Mouse (Mus musculus): ENCODE results near the gene C130050O18Rik. TPM values are rescaled to one million over a fixed set of nuclear protein-coding genes. Genes with fewer than 3 reads are reported as not detected.

C130050O18Rik gene
- polyA plus RNA-seq, 1 experiment = 0.25 TPM

DNA sequence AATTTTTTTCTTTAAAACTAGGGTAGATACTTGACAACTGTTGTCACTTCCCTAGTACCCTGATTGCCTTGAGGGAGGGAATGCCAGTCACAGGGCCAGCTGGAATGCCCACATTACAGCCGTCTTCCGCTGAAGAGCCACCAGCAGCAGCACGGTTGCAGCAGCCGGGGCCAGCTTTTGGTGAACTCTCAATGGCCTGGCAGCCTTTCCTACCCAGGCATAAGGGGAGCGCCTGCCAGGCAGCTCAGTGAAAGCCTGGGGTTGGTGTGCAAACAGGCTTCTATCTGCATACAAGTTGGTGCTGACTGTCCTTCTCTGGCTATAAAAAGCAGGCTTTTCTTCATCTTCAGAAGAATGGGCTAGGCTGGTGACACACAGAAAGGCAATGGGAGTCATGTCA, 35.4 kb downstream of the C130050O18Rik start:
- TF ChIP-seq POLR2A (IDR thresholded peaks at IDR 0.05; ENCODE audit: insufficient read length, low read depth) (no peak), CEBPB (IDR thresholded peaks at IDR 0.05; ENCODE audit: insufficient read depth, poor library complexity, severe bottlenecking) (no peak), USF1 (IDR thresholded peaks at IDR 0.05; ENCODE audit: low read depth) (no peak), MYOD1 (IDR thresholded peaks at IDR 0.05; ENCODE audit: control insufficient read depth in 1 of 3, insufficient read length in 2 of 3, low read depth in 2 of 3) (no peak), MAX (IDR thresholded peaks at IDR 0.05; ENCODE audit: low read depth) (no peak), REST (IDR thresholded peaks at IDR 0.05; ENCODE audit: insufficient read depth, insufficient read length) (no peak), SRF (IDR thresholded peaks at IDR 0.05; ENCODE audit: control insufficient read depth, insufficient read length, low read depth) (no peak), TCF3 (IDR thresholded peaks at IDR 0.05; ENCODE audit: insufficient read length, low read depth) (no peak), POLR2AphosphoS2 (IDR thresholded peaks at IDR 0.05; ENCODE audit: insufficient read length, low read depth) (no peak), MYOG (IDR thresholded peaks at IDR 0.05; ENCODE audit: control insufficient read depth in 1 of 3, insufficient read depth in 1 of 3, insufficient read length in 2 of 3, low read depth in 2 of 3) (no peak), E2F4 (IDR thresholded peaks at IDR 0.05; ENCODE audit: insufficient read depth) (no peak), TCF12 (IDR thresholded peaks at IDR 0.05; ENCODE audit: insufficient read depth, poor library complexity, severe bottlenecking) (no peak)
- Histone ChIP-seq H3K4me3 (no peak overlapping the region), H3K36me3 (ENCODE audit: control insufficient read depth, insufficient read depth) (no peaks in the 10 kb centered on the region), H3K4me2 (ENCODE audit: low read depth) (no peak overlapping the region), H3K79me2 (ENCODE audit: control insufficient read depth, insufficient read depth) (no peaks in the 10 kb centered on the region), H3ac (ENCODE audit: control insufficient read depth, insufficient read length) (no peak overlapping the region), H3K27me3 (ENCODE audit: control insufficient read depth, insufficient read depth, insufficient read length) (no peaks in the 10 kb centered on the region)

DNA sequence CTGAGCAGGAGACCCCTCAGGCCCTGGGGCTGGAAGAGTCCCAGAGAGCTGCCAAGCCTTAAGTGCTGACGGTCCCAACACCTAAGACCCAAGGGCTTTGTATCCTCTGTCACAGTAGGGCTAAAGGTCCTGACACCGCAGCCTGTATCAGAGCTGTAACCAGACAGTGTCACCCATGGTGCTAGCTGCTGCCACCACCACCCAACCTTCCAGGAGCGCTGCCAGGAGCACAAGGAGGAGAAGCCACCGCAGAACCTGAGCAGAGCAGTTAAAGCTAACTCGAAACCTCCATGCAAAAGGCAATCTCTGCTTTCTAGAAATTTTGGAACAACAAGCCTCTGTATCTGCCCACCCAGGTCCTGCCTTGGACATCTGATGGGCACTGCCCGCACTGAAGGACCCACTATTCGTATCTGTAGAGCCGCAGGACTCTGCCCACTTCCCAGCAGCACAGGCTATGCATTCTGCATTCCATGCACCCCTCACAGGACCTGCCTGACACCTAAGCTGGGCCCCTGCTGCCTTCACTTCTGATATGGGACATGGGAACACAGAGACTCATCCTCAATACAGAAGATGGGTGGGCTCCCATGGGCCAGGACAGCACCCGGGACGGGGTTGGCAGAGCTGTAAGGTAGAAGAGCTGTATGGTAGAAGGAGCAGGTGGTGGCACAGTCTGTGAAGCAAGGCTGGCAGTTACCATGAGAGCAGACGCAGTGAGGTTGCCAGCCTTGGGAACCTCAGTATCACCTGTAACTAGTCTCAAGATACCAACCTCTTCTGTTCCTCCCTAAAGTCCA, 36.0 kb downstream of the C130050O18Rik start:
- Histone ChIP-seq H3K4me2 (ENCODE audit: low read depth) (no peak overlapping the region), H3K4me3 (no peak overlapping the region), H3K36me3 (ENCODE audit: control insufficient read depth, insufficient read depth) (no peaks in the 10 kb centered on the region), H3K27me3 (ENCODE audit: control insufficient read depth, insufficient read depth, insufficient read length) (no peaks in the 10 kb centered on the region), H3ac (ENCODE audit: control insufficient read depth, insufficient read length) (no peak overlapping the region), H3K79me2 (ENCODE audit: control insufficient read depth, insufficient read depth) (no peaks in the 10 kb centered on the region)
- TF ChIP-seq POLR2AphosphoS2 (IDR thresholded peaks at IDR 0.05; ENCODE audit: insufficient read length, low read depth) (no peak), REST (IDR thresholded peaks at IDR 0.05; ENCODE audit: insufficient read depth, insufficient read length) (no peak), MYOG (IDR thresholded peaks at IDR 0.05; ENCODE audit: control insufficient read depth in 1 of 3, insufficient read depth in 1 of 3, insufficient read length in 2 of 3, low read depth in 2 of 3) (no peak), MYOD1 (IDR thresholded peaks at IDR 0.05; ENCODE audit: control insufficient read depth in 1 of 3, insufficient read length in 2 of 3, low read depth in 2 of 3) (no peak), POLR2A (IDR thresholded peaks at IDR 0.05; ENCODE audit: insufficient read length, low read depth) (no peak), CEBPB (IDR thresholded peaks at IDR 0.05; ENCODE audit: insufficient read depth, poor library complexity, severe bottlenecking) (no peak), TCF12 (IDR thresholded peaks at IDR 0.05; ENCODE audit: insufficient read depth, poor library complexity, severe bottlenecking) (no peak), E2F4 (IDR thresholded peaks at IDR 0.05; ENCODE audit: insufficient read depth) (no peak), SRF (IDR thresholded peaks at IDR 0.05; ENCODE audit: control insufficient read depth, insufficient read length, low read depth) (no peak), TCF3 (IDR thresholded peaks at IDR 0.05; ENCODE audit: insufficient read length, low read depth) (no peak), USF1 (IDR thresholded peaks at IDR 0.05; ENCODE audit: low read depth) (no peak), MAX (IDR thresholded peaks at IDR 0.05; ENCODE audit: low read depth) (no peak)

DNA sequence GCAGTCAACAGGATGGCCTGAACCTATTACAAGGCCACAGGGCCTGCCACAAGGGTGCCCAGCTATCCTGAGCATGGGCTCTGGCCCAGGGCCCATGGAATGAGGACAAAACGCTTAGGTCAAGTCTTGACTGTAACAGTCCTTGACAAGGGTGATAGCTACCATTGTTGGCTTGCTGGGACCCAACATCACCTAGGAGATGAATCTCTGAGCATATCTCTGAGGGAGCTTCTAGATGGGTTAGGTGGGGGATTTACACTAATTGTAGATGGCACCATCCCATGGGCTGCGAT, 36.6 kb downstream of the C130050O18Rik start:
- no peak for TF ChIP-seq CEBPB (IDR thresholded peaks at IDR 0.05; ENCODE audit: insufficient read depth, poor library complexity, severe bottlenecking)
- no peaks in the 10 kb centered on the region for H3K27me3 ChIP-seq (ENCODE audit: control insufficient read depth, insufficient read depth, insufficient read length)
- H3ac ChIP-seq (ENCODE audit: control insufficient read depth, insufficient read length) = no peak overlapping the region
- no peaks in the 10 kb centered on the region for H3K79me2 ChIP-seq (ENCODE audit: control insufficient read depth, insufficient read depth)
- H3K4me2 ChIP-seq (ENCODE audit: low read depth) = no peak overlapping the region
- no peaks in the 10 kb centered on the region for H3K36me3 ChIP-seq (ENCODE audit: control insufficient read depth, insufficient read depth)
- no peak overlapping the region for H3K4me3 ChIP-seq

DNA sequence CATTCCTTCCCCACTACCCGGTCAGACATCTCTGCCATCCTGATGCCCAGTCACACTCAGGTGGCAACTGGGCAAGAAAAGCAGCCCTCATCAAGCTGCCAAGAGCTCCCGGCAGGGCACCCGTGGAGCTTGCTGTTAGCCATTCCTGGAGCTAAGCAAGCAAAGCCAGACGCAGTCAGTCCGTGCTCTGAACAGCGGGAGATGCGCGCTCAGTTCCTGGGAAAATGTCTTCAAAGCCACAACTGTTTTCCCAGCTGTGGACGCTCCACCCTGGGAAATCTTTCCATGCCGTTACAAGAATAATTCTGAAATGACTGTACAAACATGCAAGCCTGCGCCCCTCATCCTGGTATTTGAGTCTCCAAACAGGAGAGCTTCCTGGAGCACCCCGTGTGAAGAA, 37.3 kb downstream of the C130050O18Rik start:
- H3K4me2 ChIP-seq (ENCODE audit: low read depth) = peak overlapping the region; percentile 67
- TF ChIP-seq POLR2A (IDR thresholded peaks at IDR 0.05; ENCODE audit: insufficient read length, low read depth) (no peak), MYOD1 (IDR thresholded peaks at IDR 0.05; ENCODE audit: control insufficient read depth in 1 of 3, insufficient read length in 2 of 3, low read depth in 2 of 3) (peak in 2 of 3 experiments; percentile 48 to 53), POLR2AphosphoS2 (IDR thresholded peaks at IDR 0.05; ENCODE audit: insufficient read length, low read depth) (no peak), USF1 (IDR thresholded peaks at IDR 0.05; ENCODE audit: low read depth) (no peak), MYOG (IDR thresholded peaks at IDR 0.05; ENCODE audit: control insufficient read depth in 1 of 3, insufficient read depth in 1 of 3, insufficient read length in 2 of 3, low read depth in 2 of 3) (peak in 2 of 3 experiments; percentile 13 to 65), TCF3 (IDR thresholded peaks at IDR 0.05; ENCODE audit: insufficient read length, low read depth) (no peak), CEBPB (IDR thresholded peaks at IDR 0.05; ENCODE audit: insufficient read depth, poor library complexity, severe bottlenecking) (no peak)

DNA sequence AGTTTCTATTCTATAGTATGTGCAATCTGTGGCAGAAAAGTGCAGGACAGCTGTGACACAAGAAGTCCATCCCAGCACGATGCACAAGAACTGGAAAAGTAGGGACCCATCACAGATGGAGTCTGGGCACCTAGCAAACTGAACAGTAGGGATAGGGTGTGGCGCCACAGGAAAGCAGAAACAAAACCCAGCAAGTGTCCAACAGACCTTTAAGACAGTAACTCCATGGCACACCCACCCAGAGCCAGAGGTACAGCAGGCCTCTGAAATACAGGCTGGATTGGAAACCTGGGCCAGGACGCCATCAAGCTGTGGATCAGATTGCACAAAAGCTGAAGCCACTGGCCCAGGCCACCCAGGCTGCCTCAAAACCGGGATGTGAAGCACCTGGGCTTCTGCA, 37.9 kb downstream of the C130050O18Rik start:
- Histone ChIP-seq H3ac (ENCODE audit: control insufficient read depth, insufficient read length) (no peak overlapping the region), H3K4me2 (ENCODE audit: low read depth) (peak overlapping the region; percentile 67), H3K4me3 (no peak overlapping the region), H3K79me2 (ENCODE audit: control insufficient read depth, insufficient read depth) (no peaks in the 10 kb centered on the region), H3K27me3 (ENCODE audit: control insufficient read depth, insufficient read depth, insufficient read length) (no peaks in the 10 kb centered on the region), H3K36me3 (ENCODE audit: control insufficient read depth, insufficient read depth) (no peaks in the 10 kb centered on the region)
- no peak for TF ChIP-seq TCF12 (IDR thresholded peaks at IDR 0.05; ENCODE audit: insufficient read depth, poor library complexity, severe bottlenecking)
- TF ChIP-seq MYOG (IDR thresholded peaks at IDR 0.05; ENCODE audit: control insufficient read depth in 1 of 3, insufficient read depth in 1 of 3, insufficient read length in 2 of 3, low read depth in 2 of 3) = no peak
- TF ChIP-seq POLR2AphosphoS2 (IDR thresholded peaks at IDR 0.05; ENCODE audit: insufficient read length, low read depth) = no peak
- TF ChIP-seq POLR2A (IDR thresholded peaks at IDR 0.05; ENCODE audit: insufficient read length, low read depth) = no peak
- no peak for TF ChIP-seq TCF3 (IDR thresholded peaks at IDR 0.05; ENCODE audit: insufficient read length, low read depth)
- TF ChIP-seq REST (IDR thresholded peaks at IDR 0.05; ENCODE audit: insufficient read depth, insufficient read length) = no peak
- no peak for TF ChIP-seq CEBPB (IDR thresholded peaks at IDR 0.05; ENCODE audit: insufficient read depth, poor library complexity, severe bottlenecking)
- TF ChIP-seq SRF (IDR thresholded peaks at IDR 0.05; ENCODE audit: control insufficient read depth, insufficient read length, low read depth) = no peak
- no peak for TF ChIP-seq MYOD1 (IDR thresholded peaks at IDR 0.05; ENCODE audit: control insufficient read depth in 1 of 3, insufficient read length in 2 of 3, low read depth in 2 of 3)
- no peak for TF ChIP-seq USF1 (IDR thresholded peaks at IDR 0.05; ENCODE audit: low read depth)
- TF ChIP-seq E2F4 (IDR thresholded peaks at IDR 0.05; ENCODE audit: insufficient read depth) = no peak
- TF ChIP-seq MAX (IDR thresholded peaks at IDR 0.05; ENCODE audit: low read depth) = no peak

More for the DNA sequence above, 37.3 kb downstream of the C130050O18Rik start:
- H3K79me2 ChIP-seq (ENCODE audit: control insufficient read depth, insufficient read depth) = no peaks in the 10 kb centered on the region
- H3K4me3 ChIP-seq = no peak overlapping the region
- H3K27me3 ChIP-seq (ENCODE audit: control insufficient read depth, insufficient read depth, insufficient read length) = no peaks in the 10 kb centered on the region
- H3K36me3 ChIP-seq (ENCODE audit: control insufficient read depth, insufficient read depth) = no peaks in the 10 kb centered on the region
- no peak overlapping the region for H3ac ChIP-seq (ENCODE audit: control insufficient read depth, insufficient read length)

All from myocyte (in vitro differentiated cells).